Mouse (Mus musculus) thymus, adult 2 months (tissue): ENCODE results near the gene Fgf2.

Source experiments
- CTCF ChIP-seq: fragments of 200-500 bp; IDR thresholded peaks from 2 replicates; pipeline ENCODE4 v1.5.1; 2012; ENCODE audit warnings: mild to moderate bottlenecking, control low read depth, low read length, moderate library complexity, borderline replicate concordance; ENCODE audit not compliant: control insufficient read depth, poor library complexity, insufficient read depth; ENCODE audit errors: extremely low read depth
- POLR2A ChIP-seq: fragments of 200-500 bp; IDR thresholded peaks from 2 replicates; pipeline ENCODE4 v1.6.1; 2012; ENCODE audit warnings: mild to moderate bottlenecking, low read length, control low read depth, moderate library complexity; ENCODE audit not compliant: control insufficient read depth, poor library complexity, insufficient read depth; ENCODE audit errors: extremely low read depth

GRCm38 (mm10) chr3:37334053-37334452 lies 14.1 kb upstream of the Fgf2 start:
- TF ChIP-seq POLR2A (no peak), CTCF (no peak)
